Mouse (Mus musculus): ENCODE measurements around the gene Ptprf. TPM values are rescaled to one million over a fixed set of nuclear protein-coding genes. Genes with fewer than 3 reads are reported as not detected.

Ptprf gene
- total RNA-seq, 2 experiments from 2014 or later: 229 to 232 TPM

DNA sequence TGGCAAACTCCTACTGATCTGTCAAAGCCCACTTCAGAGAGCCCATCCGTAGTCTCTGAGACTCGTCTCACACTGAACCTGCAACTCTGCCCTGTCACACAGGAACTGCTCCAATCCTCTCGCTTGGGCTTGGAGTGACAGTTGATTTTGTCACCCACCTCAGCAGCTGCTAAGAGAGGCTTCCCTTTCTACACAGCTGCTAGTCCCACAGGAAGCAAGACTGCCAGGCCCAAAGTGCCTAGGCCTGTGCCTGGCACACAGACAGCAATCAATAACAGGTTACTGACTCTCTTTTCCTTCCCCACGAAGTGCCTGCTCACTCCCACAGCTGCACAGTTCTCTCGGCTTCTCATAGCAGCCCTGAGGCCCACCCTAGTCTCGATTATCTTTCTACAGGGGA lies 2.7 kb downstream of the Ptprf start:
- intact Hi-C loops (cut with DNase I): no loop called here
- DNase-seq: no peak

DNA sequence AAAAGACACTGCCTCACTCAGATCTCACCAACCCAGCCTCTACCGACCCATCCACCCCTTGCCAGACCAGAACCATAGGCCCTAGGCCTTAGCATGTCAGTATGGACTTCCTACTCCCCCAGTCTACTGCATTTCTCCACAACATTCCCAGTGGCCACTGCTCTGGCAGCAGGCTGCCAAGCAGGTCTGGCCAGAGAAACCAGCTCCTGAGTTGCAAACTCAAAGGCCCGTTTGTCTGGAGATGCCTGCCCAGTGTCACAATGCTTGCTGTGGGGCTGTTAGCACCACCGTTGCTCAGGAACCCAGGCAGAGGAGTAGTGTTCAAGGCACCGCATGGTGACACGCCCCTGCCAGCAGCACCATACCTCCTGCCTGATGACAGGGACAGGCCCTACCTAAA lies 5.0 kb downstream of the Ptprf start:
- no peak for DNase-seq
- intact Hi-C loops (cut with DNase I): no loop called here

- intact Hi-C loops (cut with DNase I): no loop called here
- no peak for DNase-seq
Measured at GRCm38 (mm10) chr4:118282182-118282562, 9.0 kb downstream of the Ptprf start.

DNA sequence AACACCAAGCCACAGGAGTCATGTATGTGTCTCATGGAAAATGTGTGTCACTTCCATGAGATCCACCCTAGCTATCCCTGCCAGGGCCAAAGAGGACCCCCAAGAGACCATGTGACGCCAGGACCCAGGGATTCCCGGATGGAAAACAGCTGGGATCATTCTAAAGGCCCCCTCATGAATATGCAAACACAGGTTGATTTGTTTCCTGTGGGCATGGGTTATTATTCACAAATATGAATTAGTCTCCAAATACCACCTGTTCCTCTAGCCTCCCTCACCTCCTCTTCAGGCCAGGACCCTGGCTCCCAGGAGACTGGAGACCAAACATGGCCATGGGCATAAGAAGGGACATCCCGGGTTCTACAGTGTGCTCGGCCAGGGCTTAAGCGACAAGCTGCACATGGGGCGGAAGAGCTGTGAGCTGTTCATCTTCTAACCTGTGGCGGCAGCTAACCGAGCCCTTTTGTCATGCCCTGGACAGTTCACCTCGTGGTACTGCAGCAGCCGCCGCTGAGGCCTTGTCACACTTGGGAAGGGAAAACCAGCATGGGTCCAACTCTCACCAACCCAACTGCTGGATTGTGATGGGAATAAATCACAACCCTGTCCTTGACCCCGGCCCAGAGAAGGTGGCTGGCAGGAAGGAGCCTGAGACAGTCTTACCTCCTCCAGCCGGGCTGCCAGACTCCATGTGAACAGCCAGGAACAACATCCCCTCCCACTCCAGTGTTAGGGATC lies 9.6 kb downstream of the Ptprf start:
- intact Hi-C loops (cut with DNase I): no loop called here
- no peak for DNase-seq

DNA sequence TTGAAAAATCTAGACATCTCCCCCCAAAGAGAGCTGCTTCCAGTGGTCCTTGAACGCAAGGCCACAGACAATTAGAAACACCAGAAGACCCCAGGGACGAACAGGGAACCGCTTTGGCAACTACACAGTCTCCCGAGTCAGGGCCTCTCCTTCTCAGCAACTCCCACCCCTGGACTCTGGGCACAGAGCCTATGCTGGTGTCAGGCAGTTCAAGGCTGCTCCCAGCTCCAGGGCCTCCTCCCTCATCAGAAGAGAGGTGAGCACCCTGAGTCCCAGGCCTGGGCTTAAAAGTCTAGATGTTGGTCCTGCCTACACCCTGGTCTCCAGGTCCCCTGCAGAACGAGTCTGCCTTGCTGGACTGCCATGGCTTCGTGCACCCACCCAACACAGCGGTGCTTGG lies 10.7 kb downstream of the Ptprf start:
- no peak for DNase-seq
- intact Hi-C loops (cut with DNase I): no loop called here

GRCm38 (mm10) chr4:118276520-118277232 lies 14.5 kb downstream of the Ptprf start:
- DNase-seq: peak; percentile 94
- intact Hi-C loops (cut with DNase I): no loop called here

GRCm38 (mm10) chr4:118275601-118276519 lies 15.3 kb downstream of the Ptprf start:
- intact Hi-C loops (cut with DNase I): no loop called here
- DNase-seq: no peak

DNA sequence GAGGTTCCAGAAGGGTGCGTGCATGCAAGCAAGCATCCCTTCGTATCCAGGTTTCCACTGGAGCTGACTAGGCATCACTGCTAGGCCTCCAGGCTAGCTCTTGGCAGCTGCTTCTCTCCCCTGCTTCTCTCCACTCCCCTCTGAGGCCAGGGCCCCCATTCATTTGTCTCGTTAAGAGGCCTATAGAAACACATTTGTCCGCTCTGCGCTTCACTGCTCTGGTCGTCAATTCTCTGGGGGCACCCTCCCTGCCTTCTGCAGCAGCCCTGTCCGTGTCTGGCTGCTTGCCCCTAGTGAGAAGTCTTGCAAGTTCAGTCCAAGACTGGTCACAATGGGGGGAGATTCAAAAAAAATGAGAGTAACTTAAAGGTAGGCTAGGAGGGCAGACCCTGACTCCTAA lies 16.7 kb downstream of the Ptprf start:
- peak; percentile 60 for DNase-seq
- intact Hi-C loops (cut with DNase I): no loop called here

DNA sequence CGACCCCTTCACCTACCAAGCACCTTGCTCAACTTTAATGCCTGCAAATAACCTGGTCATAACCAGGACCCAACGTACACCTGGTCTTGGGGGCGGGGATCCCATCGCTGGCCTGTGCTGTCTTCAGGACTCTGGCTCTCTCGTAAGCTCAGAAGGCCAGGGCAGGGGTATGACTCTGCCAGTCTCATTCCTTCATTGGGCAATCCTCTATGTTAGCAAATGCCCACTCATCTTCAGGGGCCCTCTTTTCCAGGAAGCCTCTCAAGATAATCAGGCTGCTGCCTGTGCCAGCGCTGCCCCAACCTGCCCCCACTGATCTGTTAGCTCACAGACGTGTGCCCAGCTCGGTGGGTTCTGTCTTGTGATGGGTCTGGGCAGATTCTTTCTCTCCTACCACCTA lies 17.2 kb downstream of the Ptprf start:
- DNase-seq: no peak
- intact Hi-C loops (cut with DNase I): no loop called here

GRCm38 (mm10) chr4:118273545-118273944 lies 17.7 kb downstream of the Ptprf start:
- DNase-seq: no peak
- intact Hi-C loops (cut with DNase I): no loop called here

DNA sequence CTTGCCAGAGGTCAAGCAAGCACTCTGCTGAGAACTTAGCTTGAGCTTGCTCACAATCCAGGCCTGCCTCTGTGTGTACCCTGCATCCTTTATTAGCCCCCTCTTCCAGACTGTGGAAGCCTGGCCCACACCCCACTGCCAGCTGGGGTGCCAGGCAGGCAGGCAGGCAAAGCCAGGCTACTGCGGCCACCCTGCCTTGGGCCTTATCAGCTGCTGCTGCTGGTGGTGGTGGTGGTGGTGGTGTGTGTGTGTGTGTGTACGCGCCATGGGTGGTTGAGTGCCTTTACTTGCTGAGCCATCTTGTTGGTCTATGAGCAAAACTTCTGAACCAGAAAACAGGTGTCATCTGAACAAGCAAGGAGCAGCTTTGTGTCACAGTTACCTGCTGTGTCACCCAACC lies 18.3 kb downstream of the Ptprf start:
- intact Hi-C loops (cut with DNase I): no loop called here

GRCm38 (mm10) chr4:118272258-118272657 lies 18.9 kb downstream of the Ptprf start:
- DNase-seq: peak; percentile 29
- intact Hi-C loops (cut with DNase I): no loop called here

More for the DNA sequence above, 18.3 kb downstream of the Ptprf start:
- no peak for DNase-seq

DNA sequence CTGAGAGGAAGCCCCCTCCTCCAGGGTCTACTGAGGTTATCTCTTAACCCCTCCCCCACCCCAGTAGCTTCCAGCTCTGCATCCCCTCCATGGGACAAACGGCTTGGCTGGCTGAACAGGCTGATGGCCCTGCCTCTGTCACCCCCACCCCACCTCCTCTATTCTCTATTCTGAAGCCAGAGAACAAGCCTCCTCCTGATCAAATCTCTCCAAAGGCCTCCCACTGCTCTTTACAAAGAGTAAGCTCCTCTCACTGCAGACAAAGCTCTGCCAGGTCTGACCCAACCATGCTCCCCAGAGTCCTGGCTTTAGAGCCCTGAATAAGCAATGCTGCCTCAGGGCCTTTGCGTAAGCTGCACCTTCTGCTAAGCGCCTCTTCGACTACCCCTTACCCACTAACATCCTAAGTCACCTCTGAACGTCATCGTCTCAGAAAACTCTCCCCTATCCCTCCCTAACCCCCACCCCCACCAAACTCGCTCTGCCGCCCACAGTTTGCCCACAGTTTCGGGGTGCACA lies 19.6 kb downstream of the Ptprf start:
- intact Hi-C loops (cut with DNase I): no loop called here
- DNase-seq: no peak

- intact Hi-C loops (cut with DNase I): no loop called here
- no peak for DNase-seq
Measured at GRCm38 (mm10) chr4:118270706-118271105, 20.5 kb downstream of the Ptprf start.

- DNase-seq: peak; percentile 63
- intact Hi-C loops (cut with DNase I): no loop called here
Measured at GRCm38 (mm10) chr4:118269999-118270398, 21.2 kb downstream of the Ptprf start.

- intact Hi-C loops (cut with DNase I): no loop called here
Measured at GRCm38 (mm10) chr4:118268429-118269212, 22.6 kb downstream of the Ptprf start.

GRCm38 (mm10) chr4:118265557-118265956 lies 25.6 kb downstream of the Ptprf start:
- intact Hi-C loops (cut with DNase I): no loop called here
- peak; percentile 14 for DNase-seq

More at GRCm38 (mm10) chr4:118268429-118269212, 22.6 kb downstream of the Ptprf start:
- no peak for DNase-seq

DNA sequence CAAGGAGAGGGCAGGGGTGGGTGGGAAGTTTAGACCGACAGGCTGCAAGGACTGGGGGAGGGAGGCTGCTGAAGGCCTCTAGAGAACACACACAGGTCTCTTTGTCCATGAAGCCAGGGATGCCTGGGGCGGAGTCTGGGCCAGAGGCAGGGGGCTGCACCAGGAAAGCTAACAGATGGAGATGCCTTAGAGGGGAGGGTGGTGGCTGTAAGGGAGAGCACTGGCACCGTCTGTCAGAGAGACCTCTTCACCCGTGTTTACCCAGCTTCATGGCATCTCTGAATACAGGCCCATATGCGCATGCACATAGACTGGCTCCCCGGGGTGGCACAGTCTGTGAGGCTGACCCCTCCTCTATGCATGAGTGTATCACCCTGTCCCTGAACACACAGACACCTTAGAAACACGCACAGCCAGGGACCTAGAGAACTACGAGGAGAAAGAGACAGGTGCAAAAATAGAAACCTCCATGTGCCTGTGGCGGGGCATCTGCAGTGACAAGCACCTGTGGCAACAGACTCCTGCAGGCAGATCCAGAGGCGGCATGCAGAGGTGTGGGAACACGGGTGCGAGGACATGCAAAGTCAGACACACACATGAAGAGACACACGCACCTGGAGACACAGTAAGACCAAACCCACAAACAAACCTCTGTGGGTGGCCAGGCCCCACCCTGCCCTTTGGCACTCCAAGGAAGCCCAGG lies 29.3 kb downstream of the Ptprf start:
- intact Hi-C loops (cut with DNase I): no loop called here
- DNase-seq: peak; percentile 66

GRCm38 (mm10) chr4:118261291-118261690 lies 29.9 kb downstream of the Ptprf start:
- peak; percentile 29 for DNase-seq
- intact Hi-C loops (cut with DNase I): no loop called here
